Mouse (Mus musculus) cerebellum, adult 2 months (tissue): ENCODE measurements at regions not wholly inside any gene's neighbourhood (a gene's known extent, or its start where the extent isn't known, plus 50 kb on each side); places are given as distances from the start of the nearest gene placed in this dataset.

Experiments
- DNase-seq, 2 experiments: peaks; one replicate each; pipeline ENCODE4 v3.0.0; 2021
- H3K27ac ChIP-seq: fragments of 200-500 bp; 2 replicates; pipeline ENCODE4 v1.5.1; 2012; ENCODE audit warnings: low read length, control low read depth, inconsistent platforms; ENCODE audit not compliant: insufficient read depth
- H3K27me3 ChIP-seq: fragments of 200-500 bp; 2 replicates; pipeline ENCODE4 v1.6.1; 2012; ENCODE audit warnings: inconsistent platforms, mild to moderate bottlenecking, low read length, moderate library complexity; ENCODE audit not compliant: control insufficient read depth, insufficient read depth
- H3K4me1 ChIP-seq: fragments of 200-500 bp; 2 replicates; pipeline ENCODE4 v1.6.1; 2011; ENCODE audit warnings: low read length; ENCODE audit not compliant: control insufficient read depth, insufficient read depth
- H3K4me3 ChIP-seq: fragments of 200-500 bp; replicated peaks from 2 replicates; pipeline ENCODE3; 2011; ENCODE audit warnings: mild to moderate bottlenecking, low read depth, low read length, control low read depth; ENCODE audit not compliant: insufficient read depth
- CTCF ChIP-seq: fragments of 200-500 bp; IDR thresholded peaks from 2 replicates; pipeline ENCODE4 v1.5.1; 2011; ENCODE audit warnings: low read depth, mild to moderate bottlenecking, control low read depth, low read length, moderate library complexity, borderline replicate concordance; ENCODE audit not compliant: insufficient read depth
- POLR2A ChIP-seq: fragments of 200-500 bp; IDR thresholded peaks from 2 replicates; pipeline ENCODE4 v1.6.1; 2011; ENCODE audit warnings: low read length, control low read depth, borderline replicate concordance; ENCODE audit not compliant: insufficient read depth
- WGBS: fragments of 180-500 bp; shearing (Covaris S2); methylation state at CpG from one replicate; pipeline ENCODE4 v1.1.7; 2018; 5-methylcytosine and 5-hydroxymethylcytosine counted together

DNA sequence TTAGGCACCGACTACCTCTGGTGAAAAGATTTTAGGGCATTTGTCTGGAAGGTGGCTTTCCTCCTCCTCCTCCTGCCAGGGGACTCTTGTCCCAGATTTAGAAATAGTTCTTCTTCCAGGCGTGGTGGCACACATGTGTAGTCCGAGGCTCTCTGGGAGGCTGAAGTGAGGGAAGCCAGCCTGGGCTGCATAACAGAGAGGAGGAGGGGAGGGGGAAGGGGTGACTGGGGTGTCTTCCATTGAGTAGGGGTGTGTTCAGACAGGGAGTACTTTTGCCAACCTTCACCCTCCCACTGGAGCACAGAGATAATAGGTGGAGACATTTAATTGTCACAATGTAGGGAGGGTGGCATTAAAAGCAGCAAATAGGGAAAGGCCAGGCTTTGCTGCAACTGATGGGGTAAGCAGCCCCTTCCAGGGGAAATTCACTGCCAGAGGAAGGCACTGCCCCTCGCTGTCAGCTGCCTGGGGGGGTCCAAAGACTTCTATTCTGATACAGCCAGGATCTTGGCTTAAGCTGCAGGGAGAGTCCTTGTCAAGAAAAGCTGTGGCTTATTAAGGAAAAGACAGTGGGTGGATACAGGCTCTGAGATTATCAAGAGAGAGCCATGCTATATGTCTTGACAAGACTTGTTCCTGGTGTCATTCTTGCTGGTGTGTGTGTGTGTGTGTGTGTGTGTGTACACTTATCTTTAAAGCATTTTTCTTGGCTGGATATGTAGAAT is 83.9 kb downstream of the Bbs10 start:
- Histone ChIP-seq H3K4me3 (no peak overlapping the region), H3K27ac (no peak overlapping the region), H3K27me3 (no peaks in the 10 kb centered on the region), H3K4me1 (peaks cover 2% of the 10 kb centered on the region; the same call in 1 of the 2 replicates)
- no peak for TF ChIP-seq CTCF
- TF ChIP-seq POLR2A: no peak
- 31% methylated on average over 4 of the region's 4 CpGs for WGBS
- DNase-seq: peak in 1 of 2 experiments; percentile 5

DNA sequence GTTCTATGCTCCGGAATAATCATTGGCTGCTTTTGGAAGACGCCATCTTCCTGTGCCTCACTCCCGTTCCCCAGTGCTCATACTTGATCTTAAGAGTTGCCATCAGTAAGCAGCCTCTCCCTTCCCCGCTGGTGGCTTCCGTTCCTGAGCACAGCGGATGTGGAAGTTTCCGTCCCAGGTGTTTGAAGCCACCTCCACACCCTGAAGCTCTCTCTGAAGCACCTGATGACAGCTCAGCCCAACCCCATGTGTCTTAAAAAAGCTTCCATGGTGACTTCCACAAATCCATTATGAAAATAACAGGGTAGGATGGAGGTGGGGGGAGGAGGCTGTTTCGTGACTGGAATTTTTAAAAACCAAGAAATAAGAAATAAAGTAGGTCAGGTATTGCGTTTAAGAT is 87.1 kb downstream of the Bbs10 start:
- WGBS: 86% methylated on average over 9 of the region's 9 CpGs
- Histone ChIP-seq H3K4me3 (no peak overlapping the region), H3K4me1 (peaks cover 2% of the 10 kb centered on the region; the same call in 1 of the 2 replicates), H3K27me3 (no peaks in the 10 kb centered on the region), H3K27ac (no peak overlapping the region)
- no peak for DNase-seq
- TF ChIP-seq CTCF: no peak
- no peak for TF ChIP-seq POLR2A

DNA sequence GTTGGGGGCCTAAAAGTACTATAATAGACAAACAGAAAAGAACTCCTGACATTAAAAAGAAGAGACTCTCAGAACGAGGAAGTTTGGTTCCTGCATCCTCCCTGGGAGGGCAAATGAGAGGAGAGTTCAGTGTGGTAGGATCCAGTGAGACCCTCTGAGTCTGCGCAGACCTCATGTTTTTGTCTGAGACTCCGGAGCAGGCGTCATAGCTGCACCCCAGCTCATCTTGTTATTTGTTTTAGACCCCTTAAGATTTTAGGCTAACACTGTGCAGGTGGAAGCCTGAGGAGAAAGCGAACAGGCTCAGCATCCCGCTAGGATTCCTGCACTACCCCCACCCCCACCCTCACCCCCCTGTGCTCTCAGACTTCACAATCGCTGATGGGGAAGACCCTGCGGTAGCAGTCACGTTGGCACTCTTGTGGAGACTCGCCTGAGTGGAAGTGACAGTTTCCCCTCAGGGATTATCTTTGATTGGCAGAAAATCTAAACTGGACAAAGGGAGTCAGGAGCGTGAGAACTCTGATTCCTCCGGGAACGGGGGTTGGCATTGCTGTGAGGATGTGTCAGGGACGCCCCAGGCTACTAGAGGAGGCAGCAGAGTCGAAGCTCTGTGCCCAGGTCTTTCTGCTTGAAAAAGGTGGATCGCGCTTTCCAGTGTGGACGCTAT is 85.0 kb upstream of the Nap1l1 start:
- WGBS: 22% methylated on average over 18 of the region's 18 CpGs

DNA sequence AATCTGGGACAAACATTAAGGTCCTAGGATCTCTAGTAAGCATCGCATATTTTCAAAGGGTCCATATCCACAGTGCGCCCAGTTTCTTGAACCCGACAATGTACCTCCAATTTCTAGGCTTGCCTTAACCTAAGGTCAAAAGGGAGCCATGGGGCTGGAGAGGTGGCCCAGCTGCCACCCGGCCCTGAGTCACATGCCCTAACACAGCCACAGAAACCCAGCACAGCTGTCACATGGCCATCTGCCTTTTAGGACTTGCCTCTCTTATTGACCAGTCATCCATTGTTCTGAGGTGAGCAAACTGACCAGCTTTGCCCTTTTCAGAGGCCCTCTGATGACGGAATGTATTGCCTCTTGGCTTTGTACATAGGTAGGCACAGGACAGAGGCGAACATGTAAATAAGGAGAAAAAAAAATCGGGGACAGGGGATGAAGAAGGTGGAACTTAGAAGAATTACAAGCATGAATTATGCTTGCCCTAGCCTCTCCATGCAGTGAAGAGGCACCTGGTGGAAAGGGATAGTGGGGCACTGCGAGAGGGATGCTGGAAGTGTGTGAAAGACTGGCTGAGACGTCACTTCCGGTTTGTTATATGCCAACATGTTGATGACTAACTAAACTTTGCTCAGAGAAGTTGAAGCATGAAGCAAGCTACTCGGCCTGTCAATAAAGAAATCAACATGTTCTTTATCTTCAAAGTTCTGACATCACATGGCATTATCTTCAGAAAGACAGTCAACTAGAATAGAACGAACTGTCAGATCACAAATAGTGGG is 84.3 kb upstream of the Nap1l1 start:
- no peak for DNase-seq
- H3K27ac ChIP-seq: no peak overlapping the region
- H3K4me1 ChIP-seq: no peaks in the 10 kb centered on the region
- no peaks in the 10 kb centered on the region for H3K27me3 ChIP-seq
- 74% methylated on average over 12 of the region's 12 CpGs for WGBS
- H3K4me3 ChIP-seq: no peak overlapping the region
- TF ChIP-seq POLR2A (no peak), CTCF (no peak)

More for the DNA sequence above, 85.0 kb upstream of the Nap1l1 start:
- Histone ChIP-seq H3K27me3 (no peaks in the 10 kb centered on the region), H3K4me3 (no peak overlapping the region), H3K4me1 (no peaks in the 10 kb centered on the region), H3K27ac (no peak overlapping the region)
- no peak for DNase-seq
- no peak for TF ChIP-seq CTCF
- no peak for TF ChIP-seq POLR2A

DNA sequence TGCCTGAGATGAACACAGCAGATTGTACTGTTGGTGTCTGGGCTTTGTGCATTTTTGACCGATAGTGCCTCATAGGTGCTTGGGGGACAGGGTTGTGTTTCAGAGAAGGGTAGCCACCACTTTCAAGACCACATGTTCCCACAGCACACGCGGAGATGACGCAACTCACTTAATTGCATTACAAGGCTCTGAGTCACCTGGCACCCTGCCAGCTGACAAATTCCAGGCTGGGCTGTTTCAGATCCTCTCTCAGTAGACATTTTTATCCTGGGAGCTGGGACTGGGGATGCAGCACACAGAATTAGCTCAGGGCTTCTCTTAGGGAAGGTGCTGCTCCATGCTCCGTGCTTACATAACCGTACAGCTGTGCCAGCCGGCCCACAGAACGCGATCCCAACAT is 83.1 kb upstream of the Nap1l1 start:
- H3K27ac ChIP-seq: no peak overlapping the region
- TF ChIP-seq POLR2A (no peak), CTCF (no peak)
- H3K4me3 ChIP-seq: no peak overlapping the region
- 51% methylated on average over 9 of the region's 9 CpGs for WGBS
- no peaks in the 10 kb centered on the region for H3K27me3 ChIP-seq
- DNase-seq: peak; percentile 19 to 23
- H3K4me1 ChIP-seq: no peaks in the 10 kb centered on the region

DNA sequence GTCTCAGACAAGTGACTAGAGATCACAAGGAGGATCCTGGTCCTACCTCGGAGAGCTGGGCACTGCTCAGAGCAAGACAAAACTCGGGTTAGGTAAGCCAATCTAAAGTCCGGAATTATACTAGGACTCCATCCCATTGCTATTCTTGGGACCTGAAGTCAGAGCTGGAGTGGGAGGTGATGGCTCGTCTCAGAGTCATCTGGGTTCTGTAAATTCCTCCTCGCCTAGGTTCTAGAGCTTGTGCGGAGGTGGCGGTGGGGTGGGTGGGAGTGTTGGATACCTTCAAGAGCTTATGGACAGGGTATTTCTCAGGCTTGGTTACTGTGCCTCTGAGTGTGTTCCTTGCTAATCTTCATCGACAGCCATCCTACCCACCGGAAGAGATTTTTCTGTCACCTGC is 78.6 kb upstream of the Nap1l1 start:
- TF ChIP-seq CTCF (no peak), POLR2A (no peak)
- no peaks in the 10 kb centered on the region for H3K27me3 ChIP-seq
- no peak for DNase-seq
- H3K4me1 ChIP-seq: no peaks in the 10 kb centered on the region
- no peak overlapping the region for H3K27ac ChIP-seq
- 94% methylated on average over 9 of the region's 9 CpGs for WGBS
- no peak overlapping the region for H3K4me3 ChIP-seq

DNA sequence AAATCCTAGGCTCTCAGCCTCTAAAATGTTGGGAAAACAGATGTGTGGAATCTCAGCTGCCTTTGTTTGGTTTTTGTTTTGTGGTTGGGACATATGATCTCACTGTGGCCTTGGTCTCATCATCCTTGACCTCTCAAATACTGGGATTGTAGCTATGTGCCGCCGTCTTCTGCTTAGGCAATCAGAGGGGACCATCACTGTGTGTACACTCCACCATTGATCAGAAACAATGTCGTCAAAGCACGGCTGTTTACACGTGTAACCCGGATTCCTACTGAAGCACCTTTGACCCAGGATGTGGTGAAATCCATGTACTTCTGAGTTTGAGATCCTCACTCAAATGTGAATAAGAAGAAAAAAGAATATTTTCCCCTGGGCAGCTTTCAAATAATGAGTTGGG is 68.0 kb upstream of the Nap1l1 start:
- Histone ChIP-seq H3K4me1 (no peaks in the 10 kb centered on the region), H3K27ac (no peak overlapping the region), H3K27me3 (no peaks in the 10 kb centered on the region), H3K4me3 (no peak overlapping the region)
- TF ChIP-seq POLR2A: no peak
- no peak for TF ChIP-seq CTCF
- WGBS: 97% methylated on average over 6 of the region's 6 CpGs
- no peak for DNase-seq
